In genomic region chr6:118127198-118127597, GRCm38 (mm10) we compare ENCODE assay signal across 21 mouse cellular contexts. TPM values are rescaled to one million over a fixed set of nuclear protein-coding genes. Genes with fewer than 3 reads are reported as not detected.
DNase-seq lines count a peak whose midpoint lies in the region; ATAC-seq and TF ChIP-seq lines count a peak whose summit lies in the region.
"Had no signal": no experiment of that assay in that cellular context is flagged by ENCODE, and none has a peak within 500 bp of the region (broad histone marks: within the 10 kb centered on the region; RNA-seq: fewer than 3 reads in every experiment).

No protein-coding gene starts in this region.

- 35% methylated on average over 7 of the region's 7 CpGs for WGBS in liver, postnatal 0 days (ENCODE audit: insufficient replicate concordance)
- 91% methylated on average over 7 of the region's 7 CpGs for WGBS in hindbrain, embryonic 12.5 days

- peak; percentile 11 for DNase-seq in kidney, adult 9 months
- no peak for DNase-seq in kidney, postnatal 25 days
- DNase-seq in MEL-GATA-1-ER (ENCODE audit: extremely low read depth, low read depth), result peak; percentile 55
- no peak for DNase-seq in liver, postnatal 0 days
- no peak for DNase-seq in urinary bladder, postnatal 10 days (ENCODE audit: low spot score)
- DNase-seq in testis, postnatal 10 days (ENCODE audit: low spot score), result no peak
- DNase-seq: adrenal gland, postnatal 25 days; B cell, adult 2 months; cerebellum, adult 9-11 months; heart, postnatal 10 days; kidney, postnatal 4 days; spleen, adult 18-20 months; thymus, adult 2 months had no signal

- peaks cover 19% of the 10 kb centered on the region for H3K36me3 ChIP-seq in liver, postnatal 0 days (replicated peaks; ENCODE audit: insufficient read depth, low read length)
- H3K36me3 ChIP-seq in hindbrain, embryonic 12.5 days, result peaks cover 7% of the 10 kb centered on the region

- peak overlapping the region; percentile 5; the same call in 1 of the 2 replicates for H3K27ac ChIP-seq in embryonic fibroblast, embryonic 13.5 days (ENCODE audit: insufficient read depth, low read length)
- H3K27ac ChIP-seq in liver, postnatal 0 days (ENCODE audit: low read depth), result peak overlapping the region; percentile 11; the same call in 1 of the 2 replicates
- no peak overlapping the region for H3K27ac ChIP-seq in hindbrain, embryonic 12.5 days
- H3K27ac ChIP-seq: hindbrain, embryonic 13.5 days; limb, embryonic 13.5 days had no signal

- TF ChIP-seq POLR2A in embryonic fibroblast, embryonic 13.5 days (IDR thresholded peaks at IDR 0.05; ENCODE audit: low read depth, low read length), result no peak

- TF ChIP-seq CTCF in embryonic fibroblast, embryonic 13.5 days (IDR thresholded peaks at IDR 0.05; ENCODE audit: borderline replicate concordance, insufficient read depth, low read length), result no peak
- no peak for TF ChIP-seq CTCF in liver, postnatal 0 days (IDR thresholded peaks at IDR 0.05; ENCODE audit: low read depth)

- H3K4me3 ChIP-seq in embryonic fibroblast, embryonic 13.5 days (ENCODE audit: insufficient read depth, low read length), result no peak overlapping the region
- no peak overlapping the region for H3K4me3 ChIP-seq in liver, postnatal 0 days (ENCODE audit: low read depth, low read length)
- H3K4me3 ChIP-seq in hindbrain, embryonic 12.5 days, result no peak overlapping the region
- H3K4me3 ChIP-seq: erythroblast, embryonic 14.5 days; hindbrain, embryonic 13.5 days; limb, embryonic 13.5 days had no signal

- no peaks in the 10 kb centered on the region for H3K27me3 ChIP-seq in liver, postnatal 0 days (ENCODE audit: insufficient read depth, low read length)
- H3K27me3 ChIP-seq in hindbrain, embryonic 12.5 days, result no peaks in the 10 kb centered on the region
- H3K27me3 ChIP-seq: hindbrain, embryonic 13.5 days; limb, embryonic 13.5 days; Patski had no signal

- no peak overlapping the region for H3K9ac ChIP-seq in liver, postnatal 0 days (replicated peaks)
- H3K9ac ChIP-seq in hindbrain, embryonic 12.5 days, result no peak overlapping the region
- H3K9ac ChIP-seq: hindbrain, embryonic 13.5 days; limb, embryonic 13.5 days had no signal

- H3K4me1 ChIP-seq in embryonic fibroblast, embryonic 13.5 days (ENCODE audit: control insufficient read depth, insufficient read depth, low read length), result peaks cover 26% of the 10 kb centered on the region
- H3K4me1 ChIP-seq in liver, postnatal 0 days (ENCODE audit: insufficient read depth), result peaks cover 10% of the 10 kb centered on the region; the same call in 1 of the 2 replicates
- H3K4me1 ChIP-seq in hindbrain, embryonic 12.5 days, result no peaks in the 10 kb centered on the region
- H3K4me1 ChIP-seq: hindbrain, embryonic 13.5 days; limb, embryonic 13.5 days had no signal

- peak overlapping the region; percentile 22; the same call in 1 of the 2 replicates for H3K4me2 ChIP-seq in liver, postnatal 0 days (ENCODE audit: low read depth, low read length)
- H3K4me2 ChIP-seq in hindbrain, embryonic 12.5 days (replicated peaks), result no peak overlapping the region
- H3K4me2 ChIP-seq: hindbrain, embryonic 13.5 days; limb, embryonic 13.5 days had no signal

- H3K9me3 ChIP-seq in liver, postnatal 0 days (ENCODE audit: low read length), result no peaks in the 10 kb centered on the region
- H3K9me3 ChIP-seq in hindbrain, embryonic 12.5 days (replicated peaks), result no peaks in the 10 kb centered on the region
- H3K9me3 ChIP-seq: hindbrain, embryonic 13.5 days; limb, embryonic 13.5 days had no signal

- no peak for TF ChIP-seq EP300 in liver, postnatal 0 days (IDR thresholded peaks at IDR 0.05; ENCODE audit: low read depth)

- no peak for ATAC-seq in liver, postnatal 0 days
- no peak for ATAC-seq in hindbrain, embryonic 12.5 days (ENCODE audit: low FRiP score)
- ATAC-seq: forebrain, embryonic 14.5 days; midbrain, embryonic 16.5 days; Patski had no signal

RNA-seq across cellular contexts. Expression of gene Csgalnact2, which starts 11.7 kb away (rescaled TPM):
- polyA plus RNA-seq in embryonic fibroblast, embryonic 13.5 days (2011; ENCODE audit: insufficient read length, low read depth, missing spikeins), result 25.1 and 32.6 TPM in 2 replicates
- polyA plus RNA-seq in liver, postnatal 0 days (2015; fragmentation: Nextera tagmentation; extraction: Ambion mirVana), result 6.1 and 6.3 TPM in 2 replicates
- polyA plus RNA-seq in hindbrain, embryonic 12.5 days (2016; fragmentation: Nextera tagmentation; extraction: Ambion mirVana), result 9.8 and 12.3 TPM in 2 replicates

Comparison
In these comparisons a context has a peak if more than half of its experiments do, and no peak if none do; other contexts are left out.
1. DNase-seq: peak in kidney, adult 9 months (single experiment) and MEL-GATA-1-ER (single experiment); none in kidney, postnatal 25 days (0 of 2), liver, postnatal 0 days (single experiment), urinary bladder, postnatal 10 days (single experiment) and testis, postnatal 10 days (single experiment).